Mouse (Mus musculus): ENCODE measurements at regions not wholly inside any gene's neighbourhood (a gene's known extent, or its start where the extent isn't known, plus 50 kb on each side); places are given as distances from the start of the nearest gene placed in this dataset.

- H3K4me3 ChIP-seq (replicated peaks) = no peak overlapping the region
- peaks cover 40% of the 10 kb centered on the region for H3K4me1 ChIP-seq
- no peaks in the 10 kb centered on the region for H3K9me3 ChIP-seq (replicated peaks)
- H3K4me2 ChIP-seq = no peak overlapping the region
- peaks cover 47% of the 10 kb centered on the region for H3K27me3 ChIP-seq
- H3K27ac ChIP-seq = no peak overlapping the region
- no peak for ATAC-seq (replicated peaks; ENCODE audit: low FRiP score)
- H3K36me3 ChIP-seq = no peaks in the 10 kb centered on the region
- WGBS = 20% methylated on average over 4 of the region's 4 CpGs
- H3K9ac ChIP-seq = no peak overlapping the region
Observed at GRCm38 (mm10) chr8:26503918-26504317, 384.6 kb downstream of the Gm45692 start.

GRCm38 (mm10) chr8:26504319-26505035 is 385.1 kb downstream of the Gm45692 start:
- Histone ChIP-seq H3K4me2 (no peak overlapping the region), H3K9ac (no peak overlapping the region), H3K4me1 (peaks cover 40% of the 10 kb centered on the region), H3K9me3 (replicated peaks) (no peaks in the 10 kb centered on the region), H3K36me3 (no peaks in the 10 kb centered on the region), H3K27ac (no peak overlapping the region), H3K4me3 (replicated peaks) (no peak overlapping the region), H3K27me3 (peaks cover 50% of the 10 kb centered on the region)
- ATAC-seq (replicated peaks; ENCODE audit: low FRiP score) = no peak
- 29% methylated on average over 16 of the region's 16 CpGs for WGBS

- WGBS = 8% methylated on average over 12 of the region's 12 CpGs
- peak; percentile 85 for ATAC-seq (replicated peaks; ENCODE audit: low FRiP score)
- H3K4me3 ChIP-seq (replicated peaks) = no peak overlapping the region
Observed at GRCm38 (mm10) chr8:26507611-26508070, 388.3 kb downstream of the Gm45692 start.

GRCm38 (mm10) chr8:26509254-26509653 is 389.9 kb downstream of the Gm45692 start:
- Histone ChIP-seq H3K9ac (no peak overlapping the region), H3K4me3 (replicated peaks) (no peak overlapping the region), H3K4me2 (no peak overlapping the region), H3K27ac (no peak overlapping the region), H3K36me3 (no peaks in the 10 kb centered on the region), H3K9me3 (replicated peaks) (no peaks in the 10 kb centered on the region), H3K4me1 (peaks cover 16% of the 10 kb centered on the region), H3K27me3 (peaks cover 45% of the 10 kb centered on the region)
- WGBS = 74% methylated on average over 3 of the region's 3 CpGs
- ATAC-seq (replicated peaks; ENCODE audit: low FRiP score) = no peak

More at GRCm38 (mm10) chr8:26507611-26508070, 388.3 kb downstream of the Gm45692 start:
- H3K36me3 ChIP-seq = no peaks in the 10 kb centered on the region
- peaks cover 55% of the 10 kb centered on the region for H3K27me3 ChIP-seq
- no peaks in the 10 kb centered on the region for H3K9me3 ChIP-seq (replicated peaks)
- no peak overlapping the region for H3K9ac ChIP-seq
- H3K4me2 ChIP-seq = no peak overlapping the region
- no peak overlapping the region for H3K27ac ChIP-seq
- H3K4me1 ChIP-seq = peaks cover 26% of the 10 kb centered on the region

- Histone ChIP-seq H3K9ac (no peak overlapping the region), H3K4me3 (replicated peaks) (no peak overlapping the region), H3K4me2 (no peak overlapping the region), H3K27ac (no peak overlapping the region), H3K27me3 (peaks cover 23% of the 10 kb centered on the region), H3K9me3 (replicated peaks) (no peaks in the 10 kb centered on the region), H3K36me3 (no peaks in the 10 kb centered on the region), H3K4me1 (peaks cover 4% of the 10 kb centered on the region)
- no peak for ATAC-seq (replicated peaks; ENCODE audit: low FRiP score)
- 82% methylated on average over 7 of the region's 7 CpGs for WGBS
Observed at GRCm38 (mm10) chr8:26513001-26513400, 393.7 kb downstream of the Gm45692 start.

GRCm38 (mm10) chr8:26524237-26524636 is 404.9 kb downstream of the Gm45692 start:
- WGBS = 96% methylated on average over 2 of the region's 2 CpGs
- no peak overlapping the region for H3K4me2 ChIP-seq
- ATAC-seq (replicated peaks; ENCODE audit: low FRiP score) = no peak

GRCm38 (mm10) chr8:26526474-26527185 is 407.3 kb downstream of the Gm45692 start:
- no peak for ATAC-seq (replicated peaks; ENCODE audit: low FRiP score)
- no peak overlapping the region for H3K27ac ChIP-seq
- WGBS = 22% methylated on average over 10 of the region's 10 CpGs
- H3K9me3 ChIP-seq (replicated peaks) = no peaks in the 10 kb centered on the region
- no peaks in the 10 kb centered on the region for H3K27me3 ChIP-seq
- H3K4me3 ChIP-seq (replicated peaks) = no peak overlapping the region
- H3K36me3 ChIP-seq = no peaks in the 10 kb centered on the region
- H3K4me1 ChIP-seq = peaks cover 11% of the 10 kb centered on the region; the same call in 1 of the 2 replicates
- no peak overlapping the region for H3K9ac ChIP-seq
- no peak overlapping the region for H3K4me2 ChIP-seq

More at GRCm38 (mm10) chr8:26524237-26524636, 404.9 kb downstream of the Gm45692 start:
- no peaks in the 10 kb centered on the region for H3K36me3 ChIP-seq
- no peak overlapping the region for H3K9ac ChIP-seq
- no peak overlapping the region for H3K27ac ChIP-seq
- H3K4me3 ChIP-seq (replicated peaks) = no peak overlapping the region
- no peaks in the 10 kb centered on the region for H3K9me3 ChIP-seq (replicated peaks)
- H3K27me3 ChIP-seq = no peaks in the 10 kb centered on the region
- H3K4me1 ChIP-seq = peaks cover 11% of the 10 kb centered on the region; the same call in 1 of the 2 replicates

- Histone ChIP-seq H3K4me1 (peaks cover 11% of the 10 kb centered on the region; the same call in 1 of the 2 replicates), H3K4me3 (replicated peaks) (no peak overlapping the region), H3K27me3 (no peaks in the 10 kb centered on the region), H3K9ac (no peak overlapping the region), H3K9me3 (replicated peaks) (no peaks in the 10 kb centered on the region), H3K27ac (no peak overlapping the region), H3K4me2 (no peak overlapping the region), H3K36me3 (no peaks in the 10 kb centered on the region)
- ATAC-seq (replicated peaks; ENCODE audit: low FRiP score) = no peak
- WGBS = 52% methylated on average over 5 of the region's 5 CpGs
Observed at GRCm38 (mm10) chr8:26527186-26527580, 407.8 kb downstream of the Gm45692 start.

GRCm38 (mm10) chr8:26529921-26530320 is 410.6 kb downstream of the Gm45692 start:
- no peak overlapping the region for H3K4me3 ChIP-seq (replicated peaks)
- no peaks in the 10 kb centered on the region for H3K27me3 ChIP-seq

GRCm38 (mm10) chr8:26533444-26534421 is 414.4 kb downstream of the Gm45692 start:
- H3K36me3 ChIP-seq = no peaks in the 10 kb centered on the region
- 0 out of 2 replicates have a peak, but pooled peaks cover 3% of the 10 kb centered on the region for H3K27me3 ChIP-seq
- ATAC-seq (replicated peaks; ENCODE audit: low FRiP score) = no peak
- H3K27ac ChIP-seq = no peak overlapping the region
- H3K4me3 ChIP-seq (replicated peaks) = no peak overlapping the region
- WGBS = 67% methylated on average over 22 of the region's 22 CpGs
- H3K9me3 ChIP-seq (replicated peaks) = no peaks in the 10 kb centered on the region
- no peak overlapping the region for H3K4me2 ChIP-seq
- H3K4me1 ChIP-seq = no peaks in the 10 kb centered on the region
- H3K9ac ChIP-seq = no peak overlapping the region

More at GRCm38 (mm10) chr8:26529921-26530320, 410.6 kb downstream of the Gm45692 start:
- Histone ChIP-seq H3K9me3 (replicated peaks) (no peaks in the 10 kb centered on the region), H3K4me1 (peaks cover 11% of the 10 kb centered on the region; the same call in 1 of the 2 replicates), H3K36me3 (no peaks in the 10 kb centered on the region), H3K9ac (no peak overlapping the region), H3K4me2 (no peak overlapping the region), H3K27ac (no peak overlapping the region)
- ATAC-seq (replicated peaks; ENCODE audit: low FRiP score) = no peak
- 78% methylated on average over 8 of the region's 8 CpGs for WGBS

- no peak for ATAC-seq (replicated peaks; ENCODE audit: low FRiP score)
- H3K27me3 ChIP-seq = 0 out of 2 replicates have a peak, but pooled peaks cover 3% of the 10 kb centered on the region
- H3K9ac ChIP-seq = no peak overlapping the region
- no peaks in the 10 kb centered on the region for H3K36me3 ChIP-seq
- H3K4me3 ChIP-seq (replicated peaks) = no peak overlapping the region
- H3K27ac ChIP-seq = no peak overlapping the region
- WGBS = 29% methylated on average over 3 of the region's 3 CpGs
- H3K4me1 ChIP-seq = no peaks in the 10 kb centered on the region
- no peaks in the 10 kb centered on the region for H3K9me3 ChIP-seq (replicated peaks)
- no peak overlapping the region for H3K4me2 ChIP-seq
Observed at GRCm38 (mm10) chr8:26535816-26536215, 416.5 kb downstream of the Gm45692 start.

Measured in kidney, embryonic 15.5 days (tissue).